ENCODE assay signal across 8 mouse cellular contexts in the genomic region with DNA sequence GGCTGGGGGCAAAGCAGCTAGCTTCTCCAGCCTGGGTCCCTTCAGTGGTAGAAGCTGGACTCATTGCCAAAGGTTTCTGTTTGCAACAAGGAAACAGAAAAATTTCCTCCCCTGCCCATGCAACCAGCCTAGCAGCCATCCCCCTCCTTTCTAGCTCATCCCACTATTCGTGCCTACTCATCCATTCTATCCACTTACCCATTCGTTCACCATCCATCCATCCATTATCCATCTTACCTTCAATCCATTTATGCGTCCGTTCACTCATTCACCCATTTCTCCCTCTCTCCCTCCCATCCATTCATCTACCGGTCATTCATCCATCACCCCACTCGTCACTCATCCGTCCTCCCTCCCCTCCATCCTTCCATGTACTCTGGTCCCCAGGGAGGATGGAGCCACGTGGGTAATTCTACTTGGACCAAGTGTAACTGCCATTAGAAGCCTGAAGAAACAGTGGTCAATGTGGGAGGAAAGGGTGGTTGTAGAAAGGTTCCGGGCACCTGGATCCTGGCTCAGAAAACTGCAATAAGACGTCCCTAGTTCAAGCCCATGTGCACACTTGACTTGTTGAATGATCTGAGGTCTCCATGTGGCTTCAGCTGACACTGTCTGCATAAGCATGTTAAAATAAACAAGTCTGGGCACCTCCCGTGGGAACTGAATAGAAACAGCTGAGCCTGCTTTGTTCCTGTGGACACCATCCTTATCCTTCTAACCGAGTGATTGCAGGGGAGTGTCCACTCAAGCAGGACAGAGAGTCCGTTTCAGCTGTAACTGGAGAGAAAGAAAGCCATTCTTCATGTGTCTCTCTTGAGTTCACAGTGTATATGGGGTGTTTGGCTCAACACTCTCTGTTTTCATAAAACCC. TPM values are rescaled to one million over a fixed set of nuclear protein-coding genes. Genes with fewer than 3 reads are reported as not detected.
DNase-seq lines count a peak whose midpoint lies in the region; ATAC-seq and TF ChIP-seq lines count a peak whose summit lies in the region.

No protein-coding gene starts in this region.

- H3K9ac ChIP-seq in forebrain, embryonic 15.5 days (replicated peaks): peak overlapping the region; percentile 89
- no peak overlapping the region for H3K9ac ChIP-seq in liver, embryonic 15.5 days

- H3K4me1 ChIP-seq in E14TG2a.4 (replicated peaks; ENCODE audit: low read depth, low read length): peaks cover 37% of the 10 kb centered on the region
- H3K4me1 ChIP-seq in forebrain, embryonic 15.5 days: peaks cover 30% of the 10 kb centered on the region
- no peaks in the 10 kb centered on the region for H3K4me1 ChIP-seq in liver, embryonic 15.5 days (replicated peaks)

- peak; percentile 23 for DNase-seq in embryo, embryonic 10 days (ENCODE audit: low spot score)
- DNase-seq in embryo, embryonic 9.5 days (ENCODE audit: extremely low spot score): no peak
- no peak for DNase-seq in adrenal gland, adult 18-20 months (ENCODE audit: low spot score in 2 of 2)
- no peak for DNase-seq in layer of hippocampus, adult 18-20 months (ENCODE audit: low spot score in 2 of 2)

- peak overlapping the region; percentile 92 for H3K4me2 ChIP-seq in forebrain, embryonic 15.5 days (replicated peaks)
- peak overlapping the region; percentile 68 for H3K4me2 ChIP-seq in liver, embryonic 15.5 days

- H3K27me3 ChIP-seq in E14TG2a.4 (ENCODE audit: insufficient read depth, low read length): peaks cover 71% of the 10 kb centered on the region
- H3K27me3 ChIP-seq in forebrain, embryonic 15.5 days: 0 out of 2 replicates have a peak, but pooled peaks cover 5% of the 10 kb centered on the region
- H3K27me3 ChIP-seq in liver, embryonic 15.5 days: peaks cover 77% of the 10 kb centered on the region

- H3K27ac ChIP-seq in forebrain, embryonic 15.5 days (replicated peaks): peak overlapping the region; percentile 31
- H3K27ac ChIP-seq in liver, embryonic 15.5 days (replicated peaks): no peak overlapping the region

- no peak for TF ChIP-seq CTCF in E14TG2a.4 (conservative IDR thresholded peaks at IDR 0.05; ENCODE audit: low read length)

- no peaks in the 10 kb centered on the region for H3K36me3 ChIP-seq in E14TG2a.4 (ENCODE audit: insufficient read depth, low read length)
- H3K36me3 ChIP-seq in forebrain, embryonic 15.5 days: no peaks in the 10 kb centered on the region
- no peaks in the 10 kb centered on the region for H3K36me3 ChIP-seq in liver, embryonic 15.5 days (replicated peaks)

- peak overlapping the region; percentile 84 for H3K4me3 ChIP-seq in E14TG2a.4 (replicated peaks; ENCODE audit: low read length)
- peak overlapping the region; percentile 78 for H3K4me3 ChIP-seq in forebrain, embryonic 15.5 days
- H3K4me3 ChIP-seq in liver, embryonic 15.5 days (replicated peaks): peak overlapping the region; percentile 50

- 12% methylated on average over 13 of the region's 13 CpGs for WGBS in forebrain, embryonic 15.5 days
- WGBS in liver, embryonic 15.5 days (ENCODE audit: insufficient replicate concordance): 20% methylated on average over 13 of the region's 13 CpGs

- no peaks in the 10 kb centered on the region for H3K9me3 ChIP-seq in E14TG2a.4 (ENCODE audit: low read length)
- no peaks in the 10 kb centered on the region for H3K9me3 ChIP-seq in forebrain, embryonic 15.5 days
- no peaks in the 10 kb centered on the region for H3K9me3 ChIP-seq in liver, embryonic 15.5 days (replicated peaks)

- ATAC-seq in forebrain, embryonic 15.5 days (replicated peaks): peak; percentile 42
- no peak for ATAC-seq in liver, embryonic 15.5 days (ENCODE audit: insufficient read depth)
- ATAC-seq in erythroblast, adult 5-6 weeks (replicated peaks; ENCODE audit: low FRiP score, poor library complexity, severe bottlenecking): no peak

RNA-seq across cellular contexts. Expression of gene Dusp15, which starts 0.6 kb away (rescaled TPM):
- polyA plus RNA-seq in forebrain, embryonic 15.5 days (2015; fragmentation: Nextera tagmentation; extraction: Ambion mirVana): 7.1 and 7.3 TPM in 2 replicates
- polyA plus RNA-seq in liver, embryonic 15.5 days (2015; fragmentation: Nextera tagmentation; extraction: Ambion mirVana): not detected in 2 replicates
- not detected in 2 replicates for total RNA-seq in erythroblast, adult 5-6 weeks (2015; ENCODE audit: low replicate concordance)
- total RNA-seq in erythroblast, adult 5-6 weeks (2017; ENCODE audit: low replicate concordance): 0.17 TPM in 1 of 2 replicates, not detected in the other
- total RNA-seq in adrenal gland, adult 18-20 months (2021): 1 to 10 TPM; 1.2 to 2.6 TPM
- 10 to 100 TPM in 1 of 2 experiments, 1 to 10 TPM in 1; 10.0 to 10.8 TPM for total RNA-seq in layer of hippocampus, adult 18-20 months (2021)

RNA-seq across cellular contexts. Expression of gene Ttll9, which starts 10.2 kb away (rescaled TPM):
- 2.3 and 3.0 TPM in 2 replicates for polyA plus RNA-seq in forebrain, embryonic 15.5 days (2015; fragmentation: Nextera tagmentation; extraction: Ambion mirVana)
- 0.12 and 0.14 TPM in 2 replicates for polyA plus RNA-seq in liver, embryonic 15.5 days (2015; fragmentation: Nextera tagmentation; extraction: Ambion mirVana)
- total RNA-seq in erythroblast, adult 5-6 weeks (2015; ENCODE audit: low replicate concordance): 0.38 TPM in 1 of 2 replicates, not detected in the other
- total RNA-seq in erythroblast, adult 5-6 weeks (2017; ENCODE audit: low replicate concordance): not detected in 2 replicates
- under 1 TPM; 0.16 to 0.60 TPM for total RNA-seq in adrenal gland, adult 18-20 months (2021)
- total RNA-seq in layer of hippocampus, adult 18-20 months (2021): 1 to 10 TPM in 1 of 2 experiments, under 1 TPM in 1; 0.94 to 1.3 TPM

RNA-seq across cellular contexts. Expression of gene Foxs1, which starts 19.1 kb away (rescaled TPM):
- 3.2 and 4.4 TPM in 2 replicates for polyA plus RNA-seq in forebrain, embryonic 15.5 days (2015; fragmentation: Nextera tagmentation; extraction: Ambion mirVana)
- 0.47 and 0.52 TPM in 2 replicates for polyA plus RNA-seq in liver, embryonic 15.5 days (2015; fragmentation: Nextera tagmentation; extraction: Ambion mirVana)
- total RNA-seq in erythroblast, adult 5-6 weeks (2015; ENCODE audit: low replicate concordance): not detected in 2 replicates
- not detected in 2 replicates for total RNA-seq in erythroblast, adult 5-6 weeks (2017; ENCODE audit: low replicate concordance)
- 1 to 10 TPM; 2.3 to 3.5 TPM for total RNA-seq in adrenal gland, adult 18-20 months (2021)
- total RNA-seq in layer of hippocampus, adult 18-20 months (2021): under 1 TPM; 0.58 to 0.89 TPM

RNA-seq across cellular contexts. Expression of gene Mylk2, which starts 40.9 kb away (rescaled TPM):
- not detected in 2 replicates for polyA plus RNA-seq in forebrain, embryonic 15.5 days (2015; fragmentation: Nextera tagmentation; extraction: Ambion mirVana)
- polyA plus RNA-seq in liver, embryonic 15.5 days (2015; fragmentation: Nextera tagmentation; extraction: Ambion mirVana): 0.16 and 0.28 TPM in 2 replicates
- not detected in 2 replicates for total RNA-seq in erythroblast, adult 5-6 weeks (2015; ENCODE audit: low replicate concordance)
- not detected in 2 replicates for total RNA-seq in erythroblast, adult 5-6 weeks (2017; ENCODE audit: low replicate concordance)
- total RNA-seq in adrenal gland, adult 18-20 months (2021): not detected
- total RNA-seq in layer of hippocampus, adult 18-20 months (2021): not detected
